Mouse (Mus musculus) liver, embryonic 14.5 days (tissue): ENCODE measurements around the gene Me3. TPM values are rescaled to one million over a fixed set of nuclear protein-coding genes. Genes with fewer than 3 reads are reported as not detected.

Experiments
- ATAC-seq: fragments of 200-750 bp; cut with Nextera tagmentation; 2 replicates; pipeline ENCODE4 v1.8.0; 2017; ENCODE audit warnings: moderate number of reproducible peaks, mild to moderate bottlenecking, moderate library complexity; ENCODE audit not compliant: insufficient read depth
- DNase-seq, 3 experiments: peaks; one replicate each; pipeline ENCODE4 v3.0.0-alpha.2; 2012 to 2013; ENCODE audit warnings: low read depth in 3 of 3, low spot score in 3 of 3
- H3K27ac ChIP-seq: fragments of 300-500 bp; sonication (generic); 2 replicates; pipeline ENCODE4 v1.5.1; 2014; ENCODE audit warnings: moderate library complexity, mild to moderate bottlenecking, control low read depth, inconsistent platforms
- H3K27me3 ChIP-seq: fragments of 300-500 bp; sonication (generic); 2 replicates; pipeline ENCODE4 v1.6.1; 2014; ENCODE audit warnings: mild to moderate bottlenecking, low read length, moderate library complexity; ENCODE audit not compliant: control insufficient read depth, insufficient read depth
- H3K36me3 ChIP-seq: fragments of 300-500 bp; sonication (generic); replicated peaks from 2 replicates; pipeline ENCODE4 v1.6.1; 2014; ENCODE audit warnings: low read depth; ENCODE audit not compliant: control insufficient read depth, insufficient read depth
- H3K4me1 ChIP-seq, 2 experiments: fragments of 200-500 bp in 1 of 2; fragments of 300-500 bp in 1 of 2; sonication (generic) in 1 of 2; replicated peaks; 2 replicates each; pipeline ENCODE4 v1.6.1; 2012 to 2014; ENCODE audit warnings: antibody characterized with exemption in 1 of 2, inconsistent platforms in 1 of 2, low read length in 1 of 2; ENCODE audit not compliant: control insufficient read depth in 2 of 2, insufficient read depth in 2 of 2
- H3K4me2 ChIP-seq: fragments of 300-500 bp; sonication (generic); 2 replicates; pipeline ENCODE4 v1.6.1; 2014; ENCODE audit warnings: low read depth, mild to moderate bottlenecking, control low read depth, moderate library complexity
- H3K4me3 ChIP-seq, 2 experiments: fragments of 200-500 bp in 1 of 2; fragments of 300-500 bp in 1 of 2; sonication (generic) in 1 of 2; 2 replicates each; pipeline ENCODE4 v1.5.1; 2012 to 2014; ENCODE audit warnings: low read depth in 2 of 2, low read length in 2 of 2, mild to moderate bottlenecking in 2 of 2, control low read depth in 1 of 2, inconsistent platforms in 1 of 2, moderate library complexity in 1 of 2; ENCODE audit not compliant: insufficient read depth in 1 of 2
- H3K9ac ChIP-seq: fragments of 300-500 bp; sonication (generic); replicated peaks from 2 replicates; pipeline ENCODE4 v1.6.1; 2014; ENCODE audit warnings: mild to moderate bottlenecking, control low read depth, moderate library complexity
- H3K9me3 ChIP-seq: fragments of 300-500 bp; sonication (generic); 2 replicates; pipeline ENCODE4 v1.6.1; 2016; ENCODE audit warnings: low read length, mixed read lengths; ENCODE audit not compliant: control insufficient read depth
- CTCF ChIP-seq: IDR thresholded peaks from 2 replicates; pipeline ENCODE4 v1.5.1; 2016; ENCODE audit warnings: antibody characterized with exemption, low read depth, control low read depth
- EP300 ChIP-seq: IDR thresholded peaks from 2 replicates; pipeline ENCODE4 v1.6.1; 2016; ENCODE audit warnings: antibody characterized with exemption, low read depth
- WGBS: fragments of 180-500 bp; shearing (Covaris S2); extraction: QIAGEN DNeasy Blood & Tissue Kit; methylation state at CpG from one replicate; pipeline ENCODE4 v1.1.7; 2014; ENCODE audit not compliant: insufficient replicate concordance; 5-methylcytosine and 5-hydroxymethylcytosine counted together
- polyA plus RNA-seq, 2 experiments: library from polyadenylated mRNA; depleted of rRNA in 1 of 2; stranded (reverse) in 1 of 2; unstranded in 1 of 2; fragments of >200 nt; fragmentation: Nextera tagmentation in 1 of 2; extraction: Ambion mirVana in 1 of 2; gene quantifications; 2 replicates each; pipeline versions ENCODE4 v1.2.1 to v1.2.3; 2012 to 2014

Me3 gene
- polyA plus RNA-seq, 2 experiments, result not detected

DNA sequence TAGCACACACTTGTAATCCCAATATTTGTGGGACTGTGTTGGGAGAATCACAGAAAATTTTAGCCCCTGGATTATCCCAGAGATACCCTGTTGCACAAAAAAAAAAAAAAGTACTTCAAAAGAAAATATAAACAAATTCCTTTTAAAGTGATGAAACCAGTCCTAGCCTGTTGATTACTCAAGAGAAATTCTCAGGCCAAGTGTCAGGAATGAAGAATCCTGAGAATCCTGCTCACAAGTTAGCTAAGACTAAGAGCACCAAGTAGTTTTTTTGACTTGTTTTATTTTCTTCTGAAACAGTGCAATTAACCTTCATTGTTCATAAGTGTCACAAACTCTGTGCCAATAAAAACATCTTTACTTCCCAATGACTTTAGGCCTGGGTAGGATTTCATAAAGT lies 44.0 kb downstream of the Me3 start:
- Histone ChIP-seq H3K4me1 (no peaks in the 10 kb centered on the region), H3K27ac (no peak overlapping the region), H3K27me3 (no peaks in the 10 kb centered on the region), H3K4me3 (no peak overlapping the region), H3K9ac (no peak overlapping the region), H3K4me2 (no peak overlapping the region), H3K9me3 (no peaks in the 10 kb centered on the region), H3K36me3 (no peaks in the 10 kb centered on the region)
- DNase-seq (no peak), ATAC-seq (no peak)
- TF ChIP-seq CTCF (no peak), EP300 (no peak)

DNA sequence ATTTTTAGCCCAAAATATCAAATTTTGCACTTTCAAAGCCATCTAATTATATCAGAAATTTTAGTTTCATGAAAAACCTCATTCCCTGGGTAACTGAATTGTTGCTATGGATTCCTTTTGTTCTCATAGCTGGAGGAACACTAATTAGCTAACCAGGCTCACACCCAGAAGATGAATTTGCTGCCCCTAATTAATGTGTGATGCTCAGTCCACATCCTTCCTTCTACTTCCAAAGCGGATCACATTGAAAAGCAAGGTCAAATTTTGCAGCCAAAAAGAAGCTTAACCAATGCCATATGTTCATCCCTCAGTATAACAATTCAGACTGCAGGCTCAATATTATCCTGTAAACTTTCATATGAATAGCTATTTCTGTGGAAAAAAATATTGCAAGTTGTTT lies 45.7 kb downstream of the Me3 start:
- TF ChIP-seq EP300 (no peak), CTCF (no peak)
- Histone ChIP-seq H3K9ac (no peak overlapping the region), H3K27me3 (no peaks in the 10 kb centered on the region), H3K4me1 (no peaks in the 10 kb centered on the region), H3K9me3 (no peaks in the 10 kb centered on the region), H3K4me3 (no peak overlapping the region), H3K36me3 (no peaks in the 10 kb centered on the region), H3K27ac (no peak overlapping the region), H3K4me2 (no peak overlapping the region)
- DNase-seq, result no peak
- 56% methylated on average over 1 of the region's 1 CpGs for WGBS
- ATAC-seq, result no peak

DNA sequence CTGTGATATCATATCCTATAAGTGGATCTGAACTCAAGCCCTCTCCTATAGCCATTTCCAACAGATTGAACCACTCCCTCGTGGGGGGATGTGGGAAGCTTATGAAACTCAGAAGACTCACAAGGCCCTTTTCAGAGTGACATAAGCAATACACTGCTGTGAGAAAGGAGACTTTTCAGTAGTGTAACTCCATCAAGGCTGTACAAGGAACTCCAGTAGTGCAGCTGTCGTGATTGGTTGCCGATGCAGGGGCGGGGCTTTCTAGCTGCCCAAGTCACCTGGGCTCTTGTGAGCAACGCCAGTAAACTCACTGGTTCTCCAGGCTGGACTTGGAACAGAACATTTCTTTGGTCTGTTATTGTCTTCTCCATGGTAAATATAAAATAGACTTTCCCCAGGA lies 46.5 kb downstream of the Me3 start:
- WGBS, result 54% methylated on average over 5 of the region's 5 CpGs
- H3K27ac ChIP-seq, result no peak overlapping the region

DNA sequence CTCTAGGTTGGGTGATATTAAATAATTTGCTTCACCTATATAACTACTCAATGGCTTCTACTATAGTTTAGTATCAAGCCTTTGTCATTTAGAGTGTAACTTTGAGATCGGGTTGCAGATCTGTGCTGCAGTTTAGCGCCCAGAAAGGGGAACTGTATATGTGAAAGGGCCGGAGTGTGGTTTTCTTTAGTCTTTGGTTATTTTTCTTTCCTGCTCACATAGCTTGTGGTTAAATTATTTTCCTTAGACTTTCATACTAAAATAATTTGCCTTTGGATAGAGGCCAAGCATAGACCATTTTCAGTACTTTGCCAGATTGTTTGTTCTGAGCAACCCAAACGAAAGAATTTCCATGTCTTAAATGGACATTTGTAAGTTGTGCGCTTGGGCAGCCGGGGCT lies 46.9 kb downstream of the Me3 start:
- Histone ChIP-seq H3K9me3 (no peaks in the 10 kb centered on the region), H3K36me3 (no peaks in the 10 kb centered on the region), H3K27ac (no peak overlapping the region), H3K27me3 (no peaks in the 10 kb centered on the region), H3K9ac (no peak overlapping the region), H3K4me1 (no peaks in the 10 kb centered on the region), H3K4me2 (no peak overlapping the region), H3K4me3 (no peak overlapping the region)
- WGBS, result 47% methylated on average over 6 of the region's 6 CpGs
- DNase-seq (no peak), ATAC-seq (no peak)
- TF ChIP-seq CTCF (no peak), EP300 (no peak)

More for the DNA sequence above, 46.5 kb downstream of the Me3 start:
- DNase-seq (no peak), ATAC-seq (no peak)
- Histone ChIP-seq H3K9me3 (no peaks in the 10 kb centered on the region), H3K9ac (no peak overlapping the region), H3K4me2 (no peak overlapping the region), H3K4me1 (no peaks in the 10 kb centered on the region), H3K4me3 (no peak overlapping the region), H3K36me3 (no peaks in the 10 kb centered on the region), H3K27me3 (no peaks in the 10 kb centered on the region)
- TF ChIP-seq EP300 (no peak), CTCF (no peak)

DNA sequence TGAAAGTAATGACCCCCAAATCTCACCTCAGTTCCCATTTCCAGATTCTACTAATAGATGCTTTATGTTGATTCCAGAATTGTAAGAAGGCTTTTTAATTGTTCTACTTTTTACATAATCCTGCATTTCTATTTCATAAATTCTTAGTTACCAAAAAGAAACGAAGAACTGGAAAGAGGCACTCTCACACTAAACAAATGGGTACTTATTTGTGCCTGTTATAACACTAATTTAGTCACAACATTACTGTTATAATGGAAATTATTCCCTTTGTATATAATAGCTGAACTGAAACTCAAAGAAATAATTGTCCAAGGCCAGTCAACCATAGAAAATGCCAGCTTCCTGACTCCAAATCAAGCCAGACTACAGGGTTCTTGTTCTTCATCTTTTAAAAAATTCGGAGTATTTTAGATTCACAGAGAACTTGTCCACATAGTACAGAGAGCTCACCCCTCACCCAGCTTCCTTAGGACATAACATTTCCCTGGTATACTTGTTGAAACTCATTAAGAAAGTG lies 47.5 kb downstream of the Me3 start:
- DNase-seq, result no peak
- H3K4me3 ChIP-seq, result no peak overlapping the region

More for the DNA sequence above, 47.5 kb downstream of the Me3 start:
- no peaks in the 10 kb centered on the region for H3K36me3 ChIP-seq
- H3K27ac ChIP-seq, result no peak overlapping the region
- H3K9me3 ChIP-seq, result no peaks in the 10 kb centered on the region
- no peaks in the 10 kb centered on the region for H3K27me3 ChIP-seq
- no peaks in the 10 kb centered on the region for H3K4me1 ChIP-seq
- WGBS, result 49% methylated on average over 2 of the region's 2 CpGs
- H3K9ac ChIP-seq, result no peak overlapping the region
- TF ChIP-seq EP300 (no peak), CTCF (no peak)
- ATAC-seq, result no peak
- no peak overlapping the region for H3K4me2 ChIP-seq
